Mouse (Mus musculus) kidney, adult 18-20 months (tissue): ENCODE measurements at regions not wholly inside any gene's neighbourhood (a gene's known extent, or its start where the extent isn't known, plus 50 kb on each side); places are given as distances from the start of the nearest gene placed in this dataset.
"Not testable (repeated sequence)": the region's sequence is repeated elsewhere in the genome, so short reads cannot be mapped to it uniquely, and the experiment has no call there.

ENCODE experiments used
- DNase-seq: peaks from one replicate; pipeline ENCODE4 v3.0.0; 2021

- DNase-seq = no peak
Observed at GRCm38 (mm10) chr4:4333472-4334123, 256.3 kb upstream of the Sdr16c6 start.

- DNase-seq = no peak
Observed at GRCm38 (mm10) chr4:4331105-4331504, 253.8 kb upstream of the Sdr16c6 start.

GRCm38 (mm10) chr4:4315651-4316411, 238.5 kb upstream of the Sdr16c6 start:
- no peak for DNase-seq

- no peak for DNase-seq
Observed at GRCm38 (mm10) chr4:4311496-4311895, 234.2 kb upstream of the Sdr16c6 start.

- DNase-seq = no peak
Observed at GRCm38 (mm10) chr4:4306922-4307321, 229.6 kb upstream of the Sdr16c6 start.

GRCm38 (mm10) chr4:4305740-4306249, 228.5 kb upstream of the Sdr16c6 start:
- DNase-seq = no peak

GRCm38 (mm10) chr4:4304666-4305065, 227.3 kb upstream of the Sdr16c6 start:
- no peak for DNase-seq

GRCm38 (mm10) chr4:4300189-4300879, 223.0 kb upstream of the Sdr16c6 start:
- no peak for DNase-seq

GRCm38 (mm10) chr4:4299631-4300030, 222.3 kb upstream of the Sdr16c6 start:
- DNase-seq = peak; percentile 6

GRCm38 (mm10) chr4:4249601-4250000, 172.3 kb upstream of the Sdr16c6 start:
- no peak for DNase-seq

GRCm38 (mm10) chr4:4247669-4248068, 170.3 kb upstream of the Sdr16c6 start:
- DNase-seq = no peak

- not testable (repeated sequence) for DNase-seq
Observed at GRCm38 (mm10) chr4:4242306-4242980, 165.1 kb upstream of the Sdr16c6 start.

- DNase-seq = no peak
Observed at GRCm38 (mm10) chr4:4226209-4226608, 148.9 kb upstream of the Sdr16c6 start.

- DNase-seq = no peak
Observed at GRCm38 (mm10) chr4:4219701-4220100, 142.4 kb upstream of the Sdr16c6 start.

- no peak for DNase-seq
Observed at GRCm38 (mm10) chr4:4211892-4212291, 134.6 kb upstream of the Sdr16c6 start.

GRCm38 (mm10) chr4:4205158-4205557, 127.8 kb upstream of the Sdr16c6 start:
- DNase-seq = no peak

- DNase-seq = no peak
Observed at GRCm38 (mm10) chr4:4199309-4199708, 122.0 kb upstream of the Sdr16c6 start.

- no peak for DNase-seq
Observed at GRCm38 (mm10) chr4:4195834-4196233, 118.5 kb upstream of the Sdr16c6 start.

GRCm38 (mm10) chr4:4195250-4195649, 117.9 kb upstream of the Sdr16c6 start:
- no peak for DNase-seq
